Mouse (Mus musculus): Measurements from ENCODE around the gene Klhdc3. TPM values are rescaled to one million over a fixed set of nuclear protein-coding genes. Genes with fewer than 3 reads are reported as not detected.
A peak's percentile ranks its signal among the peaks of the same experiment; 100 is the strongest.

Gene Klhdc3
- total and polyA plus RNA-seq, 2 experiments from 2014 or later = 91.5 to 179 TPM

DNA sequence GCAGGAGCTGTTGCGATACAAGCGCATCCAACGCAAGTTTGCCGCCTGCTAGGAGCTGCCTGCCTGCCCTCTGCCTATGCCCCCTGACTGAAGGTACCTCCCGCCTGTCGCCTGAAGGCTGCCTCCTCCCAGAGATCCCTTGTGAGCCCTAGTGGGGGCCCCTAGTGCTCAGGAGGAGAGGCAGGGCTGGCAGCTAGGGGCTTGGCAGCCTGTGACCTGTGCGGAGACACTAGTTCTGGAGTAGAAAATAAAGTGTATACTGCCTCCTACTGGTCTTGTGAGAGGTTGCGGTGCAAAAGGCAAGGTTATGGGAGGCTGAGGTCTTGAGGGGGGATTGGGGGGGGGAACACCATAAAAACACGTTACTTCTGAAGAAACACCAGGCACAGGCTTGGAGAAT, 44.6 kb upstream of the Klhdc3 start:
- Histone ChIP-seq H3K9me3 (ENCODE audit: low read length) (no peaks in the 10 kb centered on the region), H3K27ac (no peak overlapping the region), H3K36me3 (ENCODE audit: insufficient read depth, low read length) (no peaks in the 10 kb centered on the region; the same call in 1 of the 2 replicates), H3K27me3 (ENCODE audit: insufficient read depth, low read length) (no peaks in the 10 kb centered on the region; the same call in 1 of the 2 replicates), H3K9ac (replicated peaks; ENCODE audit: low read length) (no peak overlapping the region), H3K4me1 (ENCODE audit: insufficient read depth, low read length) (no peaks in the 10 kb centered on the region), H3K4me3 (ENCODE audit: low read length) (no peak overlapping the region), H3K4me2 (ENCODE audit: low read depth, low read length) (no peak overlapping the region)
- ATAC-seq (peak; percentile 54), DNase-seq (ENCODE audit: low spot score) (peak; percentile 67)
- TF ChIP-seq CTCF (IDR thresholded peaks at IDR 0.05; ENCODE audit: low read depth) = peak; percentile 65
- WGBS = 43% methylated on average over 9 of the region's 9 CpGs

- no peak overlapping the region for H3K27ac ChIP-seq
- no peak for TF ChIP-seq CTCF (IDR thresholded peaks at IDR 0.05; ENCODE audit: low read depth)
- H3K9me3 ChIP-seq (ENCODE audit: low read length) = no peaks in the 10 kb centered on the region
- no peak overlapping the region for H3K4me3 ChIP-seq (ENCODE audit: low read length)
- ATAC-seq = no peak
- no peaks in the 10 kb centered on the region for H3K4me1 ChIP-seq (ENCODE audit: insufficient read depth, low read length)
- no peak overlapping the region for H3K4me2 ChIP-seq (ENCODE audit: low read depth, low read length)
- DNase-seq (ENCODE audit: low spot score) = no peak
- 81% methylated on average over 20 of the region's 20 CpGs for WGBS
- no peaks in the 10 kb centered on the region; the same call in 1 of the 2 replicates for H3K36me3 ChIP-seq (ENCODE audit: insufficient read depth, low read length)
- no peak overlapping the region for H3K9ac ChIP-seq (replicated peaks; ENCODE audit: low read length)
- H3K27me3 ChIP-seq (ENCODE audit: insufficient read depth, low read length) = no peaks in the 10 kb centered on the region; the same call in 1 of the 2 replicates
Measured at GRCm38 (mm10) chr17:46724477-46725084, 43.9 kb upstream of the Klhdc3 start.

GRCm38 (mm10) chr17:46721077-46721476, 40.4 kb upstream of the Klhdc3 start:
- no peak overlapping the region for H3K27ac ChIP-seq
- no peaks in the 10 kb centered on the region for H3K4me1 ChIP-seq (ENCODE audit: insufficient read depth, low read length)
- ATAC-seq (no peak), DNase-seq (ENCODE audit: low spot score) (no peak)
- H3K27me3 ChIP-seq (ENCODE audit: insufficient read depth, low read length) = no peaks in the 10 kb centered on the region
- WGBS = 87% methylated on average over 7 of the region's 7 CpGs
- no peaks in the 10 kb centered on the region; the same call in 1 of the 2 replicates for H3K36me3 ChIP-seq (ENCODE audit: insufficient read depth, low read length)
- no peak overlapping the region for H3K4me2 ChIP-seq (ENCODE audit: low read depth, low read length)
- H3K9ac ChIP-seq (replicated peaks; ENCODE audit: low read length) = no peak overlapping the region
- H3K4me3 ChIP-seq (ENCODE audit: low read length) = no peak overlapping the region
- no peak for TF ChIP-seq CTCF (IDR thresholded peaks at IDR 0.05; ENCODE audit: low read depth)
- no peaks in the 10 kb centered on the region for H3K9me3 ChIP-seq (ENCODE audit: low read length)

DNA sequence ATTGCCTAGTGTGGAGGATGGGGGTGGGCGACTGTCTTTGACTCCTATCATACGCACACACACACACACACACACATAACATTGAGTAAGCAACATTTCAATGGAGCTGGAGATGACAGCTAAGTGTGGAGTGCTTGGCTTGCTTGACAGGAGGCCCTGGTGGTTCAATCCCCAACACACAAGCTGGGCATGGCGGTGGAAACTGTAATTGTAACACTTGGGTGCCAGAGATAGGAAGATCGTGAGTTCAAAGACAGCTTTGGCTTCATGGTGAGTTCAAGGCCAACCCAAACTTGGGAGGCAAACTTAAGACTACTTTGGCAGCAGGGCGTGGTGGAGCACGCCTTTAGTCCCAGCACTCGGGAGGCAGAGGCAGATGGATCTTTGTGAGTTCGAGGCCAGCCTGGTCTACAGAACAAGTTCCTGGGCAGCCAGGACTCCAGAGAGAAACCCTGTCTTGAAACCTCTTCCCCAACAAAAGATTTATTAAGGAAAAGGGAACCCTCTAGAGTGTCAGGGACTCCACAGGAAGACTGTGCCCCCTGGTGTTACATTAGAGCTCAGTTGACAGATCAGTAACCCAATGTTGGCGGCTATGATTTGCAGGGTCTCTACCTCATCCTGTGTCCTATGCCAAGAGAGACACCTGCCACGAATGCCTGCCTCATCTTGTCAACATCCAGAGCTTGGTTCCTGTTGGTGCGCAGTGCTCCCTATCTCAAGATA, 34.2 kb upstream of the Klhdc3 start:
- no peaks in the 10 kb centered on the region for H3K27me3 ChIP-seq (ENCODE audit: insufficient read depth, low read length)
- ATAC-seq (no peak), DNase-seq (ENCODE audit: low spot score) (no peak)
- no peak overlapping the region for H3K9ac ChIP-seq (replicated peaks; ENCODE audit: low read length)
- no peak for TF ChIP-seq CTCF (IDR thresholded peaks at IDR 0.05; ENCODE audit: low read depth)
- WGBS = 95% methylated on average over 11 of the region's 11 CpGs
- H3K36me3 ChIP-seq (ENCODE audit: insufficient read depth, low read length) = peaks cover 11% of the 10 kb centered on the region
- H3K4me2 ChIP-seq (ENCODE audit: low read depth, low read length) = no peak overlapping the region
- H3K4me3 ChIP-seq (ENCODE audit: low read length) = no peak overlapping the region
- no peaks in the 10 kb centered on the region for H3K9me3 ChIP-seq (ENCODE audit: low read length)
- H3K27ac ChIP-seq = no peak overlapping the region
- peaks cover 7% of the 10 kb centered on the region; the same call in 1 of the 2 replicates for H3K4me1 ChIP-seq (ENCODE audit: insufficient read depth, low read length)

DNA sequence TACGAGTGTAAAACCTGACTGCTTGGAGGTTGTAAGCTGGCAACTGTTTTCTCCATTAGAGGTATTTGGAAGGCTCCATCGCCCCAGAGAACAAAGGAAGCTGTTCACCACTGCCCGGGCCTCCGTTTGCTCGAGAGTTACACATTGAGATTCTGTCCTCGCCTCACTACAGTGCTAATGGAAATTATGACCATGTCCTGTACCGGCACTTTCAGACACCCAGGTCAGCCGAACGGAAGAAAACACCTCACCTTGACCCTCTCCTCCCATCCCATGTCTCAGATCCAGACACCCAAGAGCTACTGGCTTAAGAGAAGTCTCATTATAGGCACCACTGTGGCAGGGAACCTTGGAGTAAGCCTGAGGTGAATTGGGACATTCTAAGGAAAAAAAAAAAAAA, 33.1 kb upstream of the Klhdc3 start:
- Histone ChIP-seq H3K4me1 (ENCODE audit: insufficient read depth, low read length) (peaks cover 7% of the 10 kb centered on the region; the same call in 1 of the 2 replicates), H3K27ac (no peak overlapping the region), H3K9me3 (ENCODE audit: low read length) (no peaks in the 10 kb centered on the region), H3K27me3 (ENCODE audit: insufficient read depth, low read length) (no peaks in the 10 kb centered on the region), H3K4me2 (ENCODE audit: low read depth, low read length) (no peak overlapping the region), H3K4me3 (ENCODE audit: low read length) (no peak overlapping the region), H3K36me3 (ENCODE audit: insufficient read depth, low read length) (peaks cover 11% of the 10 kb centered on the region), H3K9ac (replicated peaks; ENCODE audit: low read length) (no peak overlapping the region)
- no peak for TF ChIP-seq CTCF (IDR thresholded peaks at IDR 0.05; ENCODE audit: low read depth)
- WGBS = 90% methylated on average over 9 of the region's 9 CpGs
- DNase-seq (ENCODE audit: low spot score) = no peak
- no peak for ATAC-seq

DNA sequence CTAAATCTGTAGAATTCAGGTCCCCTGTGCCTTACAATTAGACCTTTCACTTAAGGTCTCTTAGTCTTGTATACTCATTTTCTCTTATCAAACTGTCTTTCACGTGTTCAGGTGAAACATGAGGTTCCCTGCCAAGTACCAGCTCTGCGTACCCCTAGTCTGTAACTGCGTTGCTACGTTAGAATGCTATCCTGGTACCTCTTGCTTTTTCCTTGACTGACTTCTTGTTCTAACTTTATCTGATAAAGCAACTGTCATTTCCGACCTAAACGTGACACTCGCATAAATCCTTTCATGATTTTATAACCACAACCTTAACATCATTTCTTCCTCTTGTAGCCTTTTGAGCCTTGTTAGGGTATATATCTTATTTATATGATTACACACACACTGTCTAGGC, 31.7 kb upstream of the Klhdc3 start:
- H3K4me1 ChIP-seq (ENCODE audit: insufficient read depth, low read length) = peaks cover 7% of the 10 kb centered on the region; the same call in 1 of the 2 replicates
- ATAC-seq (no peak), DNase-seq (ENCODE audit: low spot score) (no peak)
- WGBS = 74% methylated on average over 7 of the region's 7 CpGs
- peak overlapping the region; percentile 100 for H3K4me2 ChIP-seq (ENCODE audit: low read depth, low read length)
- TF ChIP-seq CTCF (IDR thresholded peaks at IDR 0.05; ENCODE audit: low read depth) = no peak
- H3K27ac ChIP-seq = 0 out of 2 replicates have a peak overlapping the region, but pooled peaks have one; percentile 82
- H3K36me3 ChIP-seq (ENCODE audit: insufficient read depth, low read length) = peaks cover 11% of the 10 kb centered on the region
- H3K4me3 ChIP-seq (ENCODE audit: low read length) = peak overlapping the region; percentile 97
- H3K9me3 ChIP-seq (ENCODE audit: low read length) = no peaks in the 10 kb centered on the region
- H3K27me3 ChIP-seq (ENCODE audit: insufficient read depth, low read length) = no peaks in the 10 kb centered on the region
- peak overlapping the region; percentile 92; the same call in 1 of the 2 replicates for H3K9ac ChIP-seq (replicated peaks; ENCODE audit: low read length)
